Mouse (Mus musculus): ENCODE results near the gene Med6. TPM values are rescaled to one million over a fixed set of nuclear protein-coding genes. Genes with fewer than 3 reads are reported as not detected.

Gene Med6
- 32.7 and 41.0 TPM in 2 replicates for polyA plus RNA-seq (2012; rRNA removed)

DNA sequence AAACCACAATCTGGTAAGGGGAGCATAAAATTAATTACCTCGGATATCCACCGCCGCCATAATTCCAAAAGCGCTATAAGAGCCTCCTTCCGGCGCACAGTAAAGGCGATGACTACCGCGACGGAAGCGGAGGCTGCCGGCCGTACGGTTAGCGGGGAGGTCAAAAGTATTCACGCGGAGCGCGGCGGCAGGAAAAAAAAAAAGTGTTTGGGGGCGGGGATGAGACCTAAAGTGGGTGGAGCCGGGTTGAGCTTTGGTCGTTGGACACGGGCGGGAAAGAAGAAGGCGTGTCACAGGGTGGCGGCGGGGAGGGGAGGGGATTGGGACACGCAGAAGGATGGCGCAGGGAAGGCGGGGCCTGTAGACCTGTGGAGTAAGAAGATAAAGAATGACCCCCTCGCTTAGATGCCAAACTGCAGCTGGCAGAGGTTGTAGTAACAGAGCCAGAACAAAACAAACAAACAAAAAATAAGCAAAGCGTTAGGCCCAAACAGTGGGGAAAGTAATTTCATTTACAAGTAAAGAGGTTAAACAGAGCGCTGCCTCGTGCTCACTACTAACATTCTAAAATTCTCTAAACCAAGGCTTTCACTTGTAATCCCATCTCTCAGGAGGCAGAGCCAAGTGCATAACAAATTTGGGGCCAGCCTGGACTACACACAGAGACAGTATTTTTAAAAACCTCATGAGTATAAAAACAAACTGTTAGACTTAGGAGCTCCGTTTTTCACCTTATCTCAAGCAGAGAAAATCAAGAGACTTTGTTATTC lies at the start of gene Med6:
Gene Med6, minus strand, starts transcription at position 107 of the 770 bp plus-strand sequence.
- peak; percentile 99 for DNase-seq (ENCODE audit: low read depth)
- TF ChIP-seq CTCF (IDR thresholded peaks at IDR 0.05; ENCODE audit: borderline replicate concordance, extremely low read depth, insufficient read depth, insufficient read length): no peak
- TF ChIP-seq POLR2A (IDR thresholded peaks at IDR 0.05; ENCODE audit: borderline replicate concordance, extremely low read depth, insufficient read depth, insufficient read length, poor library complexity, severe bottlenecking): peak; percentile 29; the same call in 1 of the 2 replicates

- DNase-seq (ENCODE audit: low read depth): peak; percentile 90
- TF ChIP-seq POLR2A (IDR thresholded peaks at IDR 0.05; ENCODE audit: borderline replicate concordance, extremely low read depth, insufficient read depth, insufficient read length, poor library complexity, severe bottlenecking): no peak
These were observed 47.7 kb upstream of the Med6 start for GRCm38 (mm10) chr12:81642361-81643082.

GRCm38 (mm10) chr12:81640656-81641055 lies 45.8 kb upstream of the Med6 start:
- no peak for DNase-seq (ENCODE audit: low read depth)
- TF ChIP-seq POLR2A (IDR thresholded peaks at IDR 0.05; ENCODE audit: borderline replicate concordance, extremely low read depth, insufficient read depth, insufficient read length, poor library complexity, severe bottlenecking) (no peak), CTCF (IDR thresholded peaks at IDR 0.05; ENCODE audit: borderline replicate concordance, extremely low read depth, insufficient read depth, insufficient read length) (no peak)

GRCm38 (mm10) chr12:81633246-81633645 lies 38.4 kb upstream of the Med6 start:
- DNase-seq (ENCODE audit: low read depth): no peak
- TF ChIP-seq POLR2A (IDR thresholded peaks at IDR 0.05; ENCODE audit: borderline replicate concordance, extremely low read depth, insufficient read depth, insufficient read length, poor library complexity, severe bottlenecking) (no peak), CTCF (IDR thresholded peaks at IDR 0.05; ENCODE audit: borderline replicate concordance, extremely low read depth, insufficient read depth, insufficient read length) (no peak)

DNA sequence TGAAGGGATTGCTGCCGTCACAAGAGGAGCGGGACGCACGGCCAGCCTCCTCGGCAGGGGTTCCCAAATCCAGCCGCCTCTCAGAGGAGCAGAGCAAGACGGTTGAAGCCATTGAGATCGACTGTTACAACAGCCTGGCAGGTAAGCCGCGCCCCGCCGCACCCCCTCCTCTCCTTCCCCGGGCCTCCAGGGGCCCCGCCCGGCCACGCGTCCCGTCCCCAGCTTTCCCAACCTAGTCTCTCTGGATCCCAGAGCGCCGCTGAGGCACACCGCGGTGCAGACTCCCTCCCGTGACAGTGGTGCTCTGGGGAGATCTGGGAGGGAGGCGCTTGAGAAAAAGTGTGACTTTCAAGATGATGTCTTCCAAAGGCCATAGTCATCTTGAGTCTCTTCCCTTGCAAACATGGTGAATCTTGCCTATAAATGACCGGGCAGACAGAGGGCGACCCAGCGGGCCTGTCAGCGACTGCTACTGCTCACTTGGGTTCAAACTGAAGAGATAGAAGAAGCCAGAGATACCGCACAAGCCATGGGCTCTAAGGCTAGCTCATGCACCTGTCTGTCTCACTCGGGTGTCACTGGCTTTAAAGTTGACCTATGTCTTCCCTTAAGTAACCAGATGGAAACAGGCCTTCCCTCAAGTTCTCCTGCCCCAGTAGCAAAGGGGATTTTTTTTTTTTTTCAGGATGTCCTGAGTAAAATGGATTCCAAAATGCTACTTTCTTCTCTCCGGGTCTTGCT lies 37.0 kb upstream of the Med6 start:
- peak; percentile 66 for DNase-seq (ENCODE audit: low read depth)
- TF ChIP-seq CTCF (IDR thresholded peaks at IDR 0.05; ENCODE audit: borderline replicate concordance, extremely low read depth, insufficient read depth, insufficient read length) (no peak), POLR2A (IDR thresholded peaks at IDR 0.05; ENCODE audit: borderline replicate concordance, extremely low read depth, insufficient read depth, insufficient read length, poor library complexity, severe bottlenecking) (no peak)

DNA sequence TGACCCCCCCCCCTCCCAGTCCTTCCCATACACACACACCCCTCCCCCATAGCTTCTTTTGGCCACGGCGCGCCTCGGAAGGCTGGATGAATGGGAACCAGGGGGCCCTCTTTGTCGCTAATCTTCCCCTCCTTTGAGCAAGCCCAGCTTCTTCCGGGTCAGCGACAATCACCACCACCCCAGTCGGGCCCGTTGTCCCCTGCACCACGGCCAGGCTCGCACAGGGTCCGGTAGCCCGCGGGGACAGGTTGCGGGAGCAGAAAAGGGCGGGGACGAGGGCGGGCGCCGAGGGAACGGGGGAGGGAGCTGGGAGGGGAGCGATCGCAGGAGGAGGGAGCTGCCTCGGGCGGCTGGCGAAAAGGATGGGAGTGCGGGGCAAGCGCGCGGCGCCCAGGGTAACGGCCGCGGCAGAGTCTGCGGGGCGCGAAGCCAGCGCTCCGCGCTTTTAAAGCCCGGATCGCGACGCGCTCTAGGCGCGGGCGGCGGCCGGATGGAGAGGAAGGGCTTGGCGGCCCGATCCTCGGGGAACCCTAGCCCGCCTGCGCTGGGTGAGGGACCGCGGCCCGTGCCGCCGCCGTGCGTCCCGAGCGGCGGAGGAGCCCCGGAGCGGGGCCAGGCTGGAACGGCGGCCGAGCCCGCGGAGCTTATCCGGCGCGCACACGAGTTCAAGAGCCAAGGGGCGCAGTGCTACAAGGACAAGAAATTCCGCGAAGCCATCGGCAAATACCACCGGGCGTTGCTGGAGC lies 36.3 kb upstream of the Med6 start, which contains the start of gene Ttc9:
Gene Ttc9, plus strand, starts transcription at position 335 of the 746 bp plus-strand sequence.
- DNase-seq (ENCODE audit: low read depth): peak; percentile 83
- TF ChIP-seq CTCF (IDR thresholded peaks at IDR 0.05; ENCODE audit: borderline replicate concordance, extremely low read depth, insufficient read depth, insufficient read length) (no peak), POLR2A (IDR thresholded peaks at IDR 0.05; ENCODE audit: borderline replicate concordance, extremely low read depth, insufficient read depth, insufficient read length, poor library complexity, severe bottlenecking) (peak; percentile 74; the same call in 1 of the 2 replicates)

- peak; percentile 85 for DNase-seq (ENCODE audit: low read depth)
- no peak for TF ChIP-seq POLR2A (IDR thresholded peaks at IDR 0.05; ENCODE audit: borderline replicate concordance, extremely low read depth, insufficient read depth, insufficient read length, poor library complexity, severe bottlenecking)
- TF ChIP-seq CTCF (IDR thresholded peaks at IDR 0.05; ENCODE audit: borderline replicate concordance, extremely low read depth, insufficient read depth, insufficient read length): no peak
These were observed 35.7 kb upstream of the Med6 start for GRCm38 (mm10) chr12:81630520-81630914.

DNA sequence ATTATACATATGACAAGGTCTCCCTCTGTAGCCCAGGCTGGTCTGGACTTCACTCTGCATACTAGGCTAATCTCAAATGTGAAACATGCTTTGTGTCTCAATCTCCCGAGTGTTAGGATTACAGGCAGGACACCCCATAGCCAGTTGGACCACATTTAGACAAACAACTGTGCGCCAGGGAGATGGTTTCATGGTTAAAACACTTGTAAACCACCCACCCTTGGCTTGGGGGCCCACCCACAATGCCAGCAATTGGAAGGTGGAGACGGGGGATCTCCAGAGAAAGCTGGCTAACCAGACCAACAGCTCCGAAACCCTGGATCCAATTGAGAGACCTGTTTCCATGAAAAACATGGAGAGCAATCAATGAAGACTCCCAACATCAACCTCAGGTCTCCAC lies 33.3 kb upstream of the Med6 start:
- no peak for DNase-seq (ENCODE audit: low read depth)
- TF ChIP-seq CTCF (IDR thresholded peaks at IDR 0.05; ENCODE audit: borderline replicate concordance, extremely low read depth, insufficient read depth, insufficient read length) (no peak), POLR2A (IDR thresholded peaks at IDR 0.05; ENCODE audit: borderline replicate concordance, extremely low read depth, insufficient read depth, insufficient read length, poor library complexity, severe bottlenecking) (no peak)

- DNase-seq (ENCODE audit: low read depth): no peak
- TF ChIP-seq CTCF (IDR thresholded peaks at IDR 0.05; ENCODE audit: borderline replicate concordance, extremely low read depth, insufficient read depth, insufficient read length) (no peak), POLR2A (IDR thresholded peaks at IDR 0.05; ENCODE audit: borderline replicate concordance, extremely low read depth, insufficient read depth, insufficient read length, poor library complexity, severe bottlenecking) (no peak)
These were observed 32.6 kb upstream of the Med6 start for GRCm38 (mm10) chr12:81627426-81627825.

DNA sequence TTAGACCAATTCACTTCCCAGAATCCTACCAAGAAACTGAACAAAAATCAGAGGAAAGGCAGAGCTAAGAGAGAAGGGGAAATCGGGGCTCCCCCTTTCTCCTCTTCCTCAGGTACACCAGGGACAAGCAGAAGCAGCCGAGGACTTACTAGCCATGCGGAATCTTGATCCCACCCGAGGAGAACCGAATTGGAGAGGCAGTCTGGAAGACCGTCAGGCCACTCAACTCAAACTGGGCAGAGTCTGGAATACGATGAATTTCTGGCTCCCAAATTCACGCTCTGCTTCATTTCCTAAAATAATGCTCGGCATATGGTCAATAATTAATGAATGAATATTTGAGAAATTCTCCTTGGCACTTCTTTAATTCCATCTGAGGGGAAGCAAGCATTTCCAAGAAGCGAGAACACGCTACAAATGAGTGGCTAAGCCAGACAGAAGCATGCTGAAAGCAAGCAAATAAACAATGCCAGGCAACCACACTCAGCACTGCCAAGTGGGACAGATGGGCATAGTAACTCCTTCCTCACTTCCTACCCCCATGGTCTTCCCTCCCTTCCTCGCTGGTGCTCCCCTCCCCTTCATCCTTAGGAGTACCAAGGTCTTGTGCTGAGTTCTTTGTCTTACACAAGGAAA lies 31.5 kb upstream of the Med6 start:
- TF ChIP-seq POLR2A (IDR thresholded peaks at IDR 0.05; ENCODE audit: borderline replicate concordance, extremely low read depth, insufficient read depth, insufficient read length, poor library complexity, severe bottlenecking) (no peak), CTCF (IDR thresholded peaks at IDR 0.05; ENCODE audit: borderline replicate concordance, extremely low read depth, insufficient read depth, insufficient read length) (no peak)
- peak; percentile 79 for DNase-seq (ENCODE audit: low read depth)

Measured in brain, embryonic 14.5 days (tissue).